Mouse (Mus musculus) heart, postnatal 0 days (tissue): Measurements from ENCODE around the gene 4930550C14Rik. TPM values are rescaled to one million over a fixed set of nuclear protein-coding genes. Genes with fewer than 3 reads are reported as not detected.

Experiments
- ATAC-seq: fragments of 200-750 bp; cut with Nextera tagmentation; 2 replicates; pipeline ENCODE4 v1.8.0; 2017; ENCODE audit warnings: low read depth, moderate number of reproducible peaks, moderate library complexity; ENCODE audit not compliant: insufficient read depth
- DNase-seq: peaks from one replicate; pipeline ENCODE4 v3.0.0-alpha.2; 2016; ENCODE audit warnings: low spot score
- H3K27ac ChIP-seq: fragments of 300-500 bp; sonication (generic); 2 replicates; pipeline ENCODE4 v1.5.1; 2014; ENCODE audit warnings: low read depth, mild to moderate bottlenecking
- H3K27me3 ChIP-seq: fragments of 300-500 bp; sonication (generic); 2 replicates; pipeline ENCODE4 v1.6.1; 2014; ENCODE audit warnings: low read length, mixed read lengths; ENCODE audit not compliant: control insufficient read depth, insufficient read depth
- H3K36me3 ChIP-seq: fragments of 300-500 bp; sonication (generic); replicated peaks from 2 replicates; pipeline ENCODE4 v1.6.1; 2014; ENCODE audit warnings: low read length, mixed read lengths; ENCODE audit not compliant: control insufficient read depth, insufficient read depth
- H3K4me1 ChIP-seq: fragments of 300-500 bp; sonication (generic); 2 replicates; pipeline ENCODE4 v1.6.1; 2014; ENCODE audit warnings: antibody characterized with exemption; ENCODE audit not compliant: control insufficient read depth, insufficient read depth
- H3K4me2 ChIP-seq: fragments of 300-500 bp; sonication (generic); 2 replicates; pipeline ENCODE4 v1.6.1; 2014; ENCODE audit warnings: low read depth, mild to moderate bottlenecking, low read length, moderate library complexity
- H3K4me3 ChIP-seq: fragments of 300-500 bp; sonication (generic); 2 replicates; pipeline ENCODE4 v1.5.1; 2014; ENCODE audit warnings: low read depth, low read length
- H3K9ac ChIP-seq: fragments of 300-500 bp; sonication (generic); replicated peaks from 2 replicates; pipeline ENCODE4 v1.6.1; 2014; ENCODE audit warnings: low read depth, low read length, mixed read lengths
- H3K9me3 ChIP-seq: fragments of 300-500 bp; sonication (generic); replicated peaks from 2 replicates; pipeline ENCODE4 v1.6.1; 2016; ENCODE audit warnings: low read length; ENCODE audit not compliant: control insufficient read depth
- CTCF ChIP-seq: IDR thresholded peaks from 2 replicates; pipeline ENCODE4 v1.5.1; 2016; ENCODE audit warnings: antibody characterized with exemption, control low read depth, low read depth
- EP300 ChIP-seq: IDR thresholded peaks from 2 replicates; pipeline ENCODE4 v1.6.1; 2016; ENCODE audit warnings: antibody characterized with exemption, low read depth
- WGBS: fragments of 180-500 bp; shearing (Covaris S2); extraction: QIAGEN DNeasy Blood & Tissue Kit; methylation state at CpG from one replicate; pipeline ENCODE4 v1.1.7; 2014; 5-methylcytosine and 5-hydroxymethylcytosine counted together
- polyA plus RNA-seq: library from polyadenylated mRNA; unstranded; fragments of >200 nt; fragmentation: Nextera tagmentation; extraction: Ambion mirVana; gene quantifications from 2 replicates; pipeline ENCODE4 v1.2.1, GENCODE M21; 2015
- total RNA-seq: library from RNA; depleted of rRNA; stranded (reverse); fragments of >200 nt; gene quantifications from 2 replicates; pipeline ENCODE4 v1.2.3, GENCODE M21; 2014; ENCODE audit warnings: low replicate concordance

4930550C14Rik gene
- total and polyA plus RNA-seq, 2 experiments from 2014 or later = 0.37 TPM; not detected in 1

DNA sequence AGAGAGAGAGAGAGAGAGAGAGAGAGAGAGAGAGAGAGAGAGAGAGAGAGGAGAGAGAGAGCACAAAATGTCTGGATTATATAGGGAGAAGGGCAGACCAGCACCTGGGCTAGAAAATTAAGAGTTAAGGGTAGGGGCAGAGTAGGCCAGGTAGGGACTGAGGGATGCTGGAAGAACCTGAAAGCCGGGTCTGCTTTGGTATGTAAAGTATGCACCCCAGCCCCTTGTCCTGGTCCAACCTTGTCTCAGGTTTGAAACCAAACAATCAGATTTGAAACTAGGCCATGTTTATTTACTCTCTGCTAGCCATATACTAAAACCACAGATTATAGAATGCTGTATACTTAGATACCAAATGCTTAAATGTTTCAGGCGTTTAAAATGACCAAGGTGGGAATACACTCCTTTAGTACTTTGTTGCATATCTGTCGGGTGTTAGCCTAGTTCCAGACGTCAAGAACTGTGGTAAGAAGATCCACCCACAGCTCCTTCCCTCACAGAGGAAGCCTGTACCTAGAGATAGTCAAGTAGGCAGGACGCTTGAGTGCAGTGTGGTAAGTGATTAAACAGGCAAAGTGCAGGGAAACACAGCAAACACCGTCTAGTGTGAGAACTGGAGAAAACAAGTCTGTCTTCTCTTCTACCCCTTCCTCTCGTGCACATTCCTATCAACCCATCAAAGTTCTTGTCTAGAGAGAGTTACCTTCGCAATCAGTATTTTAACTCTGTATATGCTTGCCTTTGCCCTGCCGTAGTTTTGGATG, 20.2 kb downstream of the 4930550C14Rik start:
- no peak overlapping the region for H3K9ac ChIP-seq
- H3K4me1 ChIP-seq = no peaks in the 10 kb centered on the region
- no peaks in the 10 kb centered on the region for H3K36me3 ChIP-seq
- no peak overlapping the region for H3K4me2 ChIP-seq
- WGBS = 49% methylated on average over 9 of the region's 9 CpGs
- TF ChIP-seq EP300 (no peak), CTCF (no peak)
- no peak overlapping the region for H3K4me3 ChIP-seq
- no peak overlapping the region for H3K27ac ChIP-seq
- no peak for ATAC-seq
- H3K9me3 ChIP-seq = no peaks in the 10 kb centered on the region
- no peak for DNase-seq
- H3K27me3 ChIP-seq = no peaks in the 10 kb centered on the region

- H3K27ac ChIP-seq = no peak overlapping the region
- no peaks in the 10 kb centered on the region for H3K9me3 ChIP-seq
- 88% methylated on average over 3 of the region's 3 CpGs for WGBS
- H3K4me1 ChIP-seq = no peaks in the 10 kb centered on the region
- H3K9ac ChIP-seq = no peak overlapping the region
- no peaks in the 10 kb centered on the region for H3K27me3 ChIP-seq
- H3K4me3 ChIP-seq = no peak overlapping the region
- DNase-seq (no peak), ATAC-seq (no peak)
- no peak overlapping the region for H3K4me2 ChIP-seq
- H3K36me3 ChIP-seq = no peaks in the 10 kb centered on the region
- TF ChIP-seq CTCF (no peak), EP300 (no peak)
These were observed 24.6 kb downstream of the 4930550C14Rik start for GRCm38 (mm10) chr9:53426726-53427125.

DNA sequence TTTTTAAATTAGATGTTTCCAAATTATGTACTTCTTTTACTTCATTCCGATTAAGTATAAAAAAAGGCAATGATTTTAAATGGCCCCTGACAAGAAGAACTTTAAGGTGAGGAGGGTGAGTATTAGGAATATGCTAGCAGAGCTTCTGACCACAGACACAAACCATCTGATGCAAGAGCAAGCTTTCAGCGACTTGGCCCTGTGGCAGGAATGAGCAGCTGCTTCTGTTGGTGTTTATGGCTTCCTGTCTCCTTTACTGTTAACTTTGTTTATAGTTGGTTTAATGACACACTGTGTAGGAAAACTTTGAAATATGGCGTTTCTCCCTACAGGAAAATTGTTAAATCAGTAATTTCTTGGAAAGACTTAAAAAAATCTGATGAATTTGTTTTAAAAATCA, 25.5 kb downstream of the 4930550C14Rik start:
- 57% methylated on average over 3 of the region's 3 CpGs for WGBS
- TF ChIP-seq EP300 (no peak), CTCF (no peak)
- ATAC-seq = no peak

GRCm38 (mm10) chr9:53435830-53436570, 33.9 kb downstream of the 4930550C14Rik start:
- Histone ChIP-seq H3K9me3 (no peaks in the 10 kb centered on the region), H3K36me3 (peaks cover 19% of the 10 kb centered on the region), H3K4me2 (no peak overlapping the region), H3K4me3 (no peak overlapping the region), H3K4me1 (no peaks in the 10 kb centered on the region), H3K9ac (no peak overlapping the region), H3K27ac (no peak overlapping the region), H3K27me3 (no peaks in the 10 kb centered on the region)
- no peak for TF ChIP-seq EP300
- TF ChIP-seq CTCF = no peak
- WGBS = 70% methylated on average over 14 of the region's 14 CpGs
- ATAC-seq = no peak
- DNase-seq = no peak

More for the DNA sequence above, 25.5 kb downstream of the 4930550C14Rik start:
- Histone ChIP-seq H3K9me3 (no peaks in the 10 kb centered on the region), H3K4me1 (no peaks in the 10 kb centered on the region), H3K4me2 (no peak overlapping the region), H3K9ac (no peak overlapping the region), H3K27me3 (no peaks in the 10 kb centered on the region), H3K4me3 (no peak overlapping the region), H3K36me3 (no peaks in the 10 kb centered on the region), H3K27ac (no peak overlapping the region)
- no peak for DNase-seq

- 94% methylated on average over 1 of the region's 1 CpGs for WGBS
- DNase-seq (no peak), ATAC-seq (no peak)
- Histone ChIP-seq H3K4me2 (no peak overlapping the region), H3K4me1 (no peaks in the 10 kb centered on the region), H3K9ac (no peak overlapping the region), H3K36me3 (peaks cover 46% of the 10 kb centered on the region), H3K27ac (no peak overlapping the region), H3K4me3 (no peak overlapping the region), H3K27me3 (no peaks in the 10 kb centered on the region), H3K9me3 (no peaks in the 10 kb centered on the region)
- TF ChIP-seq CTCF (no peak), EP300 (no peak)
These were observed 48.5 kb downstream of the 4930550C14Rik start for GRCm38 (mm10) chr9:53450609-53451008.
